Mouse (Mus musculus) heart, postnatal 4 days (tissue): ENCODE results near the gene Smyd3. TPM values are rescaled to one million over a fixed set of nuclear protein-coding genes. Genes with fewer than 3 reads are reported as not detected.

Experiments used
- DNase-seq: peaks from one replicate; pipeline ENCODE4 v3.0.0; 2021
- total RNA-seq, 2 experiments: library from RNA; stranded (reverse); gene quantifications; 2 replicates each; pipeline ENCODE4 v1.2.3; 2021

The Smyd3 gene
- total RNA-seq, 2 experiments from 2014 or later: 8.0 to 8.4 TPM

GRCm38 (mm10) chr1:179286748-179287147 is 231.1 kb downstream of the Smyd3 start:
- no peak for DNase-seq

GRCm38 (mm10) chr1:179282821-179283220 is 235.0 kb downstream of the Smyd3 start:
- DNase-seq: no peak

GRCm38 (mm10) chr1:179281401-179282121 is 236.3 kb downstream of the Smyd3 start:
- peak; percentile 78 for DNase-seq

GRCm38 (mm10) chr1:179279116-179279515 is 238.7 kb downstream of the Smyd3 start:
- no peak for DNase-seq

- DNase-seq: no peak
Observed at GRCm38 (mm10) chr1:179277346-179277745, 240.5 kb downstream of the Smyd3 start.

GRCm38 (mm10) chr1:179276866-179277265 is 241.0 kb downstream of the Smyd3 start:
- DNase-seq: no peak

- DNase-seq: no peak
Observed at GRCm38 (mm10) chr1:179272926-179273325, 244.9 kb downstream of the Smyd3 start.

- DNase-seq: no peak
Observed at GRCm38 (mm10) chr1:179272351-179272750, 245.5 kb downstream of the Smyd3 start.

GRCm38 (mm10) chr1:179266936-179267335 is 250.9 kb downstream of the Smyd3 start:
- DNase-seq: no peak

- no peak for DNase-seq
Observed at GRCm38 (mm10) chr1:179261496-179261966, 256.3 kb downstream of the Smyd3 start.

- DNase-seq: no peak
Observed at GRCm38 (mm10) chr1:179255826-179256512, 261.9 kb downstream of the Smyd3 start.

- DNase-seq: no peak
Observed at GRCm38 (mm10) chr1:179254531-179254930, 263.3 kb downstream of the Smyd3 start.

GRCm38 (mm10) chr1:179252611-179253010 is 265.2 kb downstream of the Smyd3 start:
- DNase-seq: no peak

GRCm38 (mm10) chr1:179250388-179250787 is 267.5 kb downstream of the Smyd3 start:
- DNase-seq: no peak

GRCm38 (mm10) chr1:179243554-179243953 is 274.3 kb downstream of the Smyd3 start:
- DNase-seq: no peak

GRCm38 (mm10) chr1:179240663-179241279 is 277.1 kb downstream of the Smyd3 start:
- DNase-seq: no peak

GRCm38 (mm10) chr1:179238639-179239038 is 279.2 kb downstream of the Smyd3 start:
- DNase-seq: no peak

- peak; percentile 21 for DNase-seq
Observed at GRCm38 (mm10) chr1:179237989-179238388, 279.9 kb downstream of the Smyd3 start.

GRCm38 (mm10) chr1:179236217-179236840 is 281.5 kb downstream of the Smyd3 start:
- no peak for DNase-seq

GRCm38 (mm10) chr1:179231777-179232661 is 285.8 kb downstream of the Smyd3 start:
- peak; percentile 76 for DNase-seq

- no peak for DNase-seq
Observed at GRCm38 (mm10) chr1:179229515-179229914, 288.3 kb downstream of the Smyd3 start.

GRCm38 (mm10) chr1:179220290-179220689 is 297.6 kb downstream of the Smyd3 start:
- no peak for DNase-seq
